Mouse (Mus musculus): Measurements from ENCODE around the gene Top2a. TPM values are rescaled to one million over a fixed set of nuclear protein-coding genes. Genes with fewer than 3 reads are reported as not detected.

The Top2a gene
- polyA plus RNA-seq, 1 experiment from 2014 or later, result 184 TPM

- ATAC-seq (ENCODE audit: insufficient read depth), result peak; percentile 29
- H3K27ac ChIP-seq (replicated peaks), result peak overlapping the region; percentile 15; the same call in 1 of the 2 replicates
- H3K36me3 ChIP-seq (replicated peaks), result no peaks in the 10 kb centered on the region
- no peak overlapping the region for H3K9ac ChIP-seq
- no peaks in the 10 kb centered on the region for H3K9me3 ChIP-seq (replicated peaks)
- peaks cover 93% of the 10 kb centered on the region for H3K4me1 ChIP-seq (replicated peaks)
- WGBS (ENCODE audit: insufficient replicate concordance), result 7% methylated on average over 18 of the region's 18 CpGs
- H3K4me3 ChIP-seq (replicated peaks), result no peak overlapping the region
- no peaks in the 10 kb centered on the region for H3K27me3 ChIP-seq
- H3K4me2 ChIP-seq, result peak overlapping the region; percentile 21; the same call in 1 of the 2 replicates
These were observed 75.9 kb downstream of the Top2a start for GRCm38 (mm10) chr11:98947969-98948569.

GRCm38 (mm10) chr11:98945605-98945977 lies 78.4 kb downstream of the Top2a start:
- no peak for ATAC-seq (ENCODE audit: insufficient read depth)
- Histone ChIP-seq H3K4me2 (no peak overlapping the region), H3K36me3 (replicated peaks) (no peaks in the 10 kb centered on the region), H3K9me3 (replicated peaks) (no peaks in the 10 kb centered on the region), H3K27me3 (peaks cover 5% of the 10 kb centered on the region), H3K4me1 (replicated peaks) (peaks cover 95% of the 10 kb centered on the region), H3K4me3 (replicated peaks) (no peak overlapping the region), H3K9ac (no peak overlapping the region), H3K27ac (replicated peaks) (peak overlapping the region; percentile 65)
- WGBS (ENCODE audit: insufficient replicate concordance), result 66% methylated on average over 3 of the region's 3 CpGs

- peaks cover 10% of the 10 kb centered on the region for H3K27me3 ChIP-seq
- ATAC-seq (ENCODE audit: insufficient read depth), result no peak
- H3K27ac ChIP-seq (replicated peaks), result peak overlapping the region; percentile 65
- peaks cover 96% of the 10 kb centered on the region for H3K4me1 ChIP-seq (replicated peaks)
- H3K9me3 ChIP-seq (replicated peaks), result no peaks in the 10 kb centered on the region
- H3K9ac ChIP-seq, result no peak overlapping the region
- 49% methylated on average over 11 of the region's 11 CpGs for WGBS (ENCODE audit: insufficient replicate concordance)
- no peaks in the 10 kb centered on the region for H3K36me3 ChIP-seq (replicated peaks)
- peak overlapping the region; percentile 68 for H3K4me2 ChIP-seq
- H3K4me3 ChIP-seq (replicated peaks), result no peak overlapping the region
These were observed 78.9 kb downstream of the Top2a start for GRCm38 (mm10) chr11:98944897-98945604.

GRCm38 (mm10) chr11:98943741-98944461 lies 80.1 kb downstream of the Top2a start:
- Histone ChIP-seq H3K27ac (replicated peaks) (peak overlapping the region; percentile 65), H3K4me3 (replicated peaks) (0 out of 2 replicates have a peak overlapping the region, but pooled peaks have one; percentile 2), H3K4me2 (peak overlapping the region; percentile 68), H3K9ac (no peak overlapping the region), H3K27me3 (peaks cover 22% of the 10 kb centered on the region), H3K36me3 (replicated peaks) (no peaks in the 10 kb centered on the region), H3K9me3 (replicated peaks) (no peaks in the 10 kb centered on the region), H3K4me1 (replicated peaks) (peaks cover 94% of the 10 kb centered on the region)
- 29% methylated on average over 14 of the region's 14 CpGs for WGBS (ENCODE audit: insufficient replicate concordance)
- no peak for ATAC-seq (ENCODE audit: insufficient read depth)

Other genes with a start within 250 kb of the Top2a start
- gene Nr1d1, start 248.9 kb downstream of the Top2a start, polyA plus RNA-seq (2015; fragmentation: Nextera tagmentation; extraction: Ambion mirVana), result 0.63 and 0.85 TPM in 2 replicates
- 5.2 and 5.8 TPM in 2 replicates for gene Msl1, start 228.7 kb downstream of the Top2a start, polyA plus RNA-seq (2015; fragmentation: Nextera tagmentation; extraction: Ambion mirVana)
- gene Casc3, start 219.3 kb downstream of the Top2a start, polyA plus RNA-seq (2015; fragmentation: Nextera tagmentation; extraction: Ambion mirVana), result 14.4 and 16.2 TPM in 2 replicates
- gene Rapgefl1, start 187.4 kb downstream of the Top2a start, polyA plus RNA-seq (2015; fragmentation: Nextera tagmentation; extraction: Ambion mirVana), result 0.24 and 0.28 TPM in 2 replicates
- 1.2 and 1.3 TPM in 2 replicates for gene Wipf2, start 160.6 kb downstream of the Top2a start, polyA plus RNA-seq (2015; fragmentation: Nextera tagmentation; extraction: Ambion mirVana)
- 54.6 and 58.0 TPM in 2 replicates for gene Cdc6, start 116.4 kb downstream of the Top2a start, polyA plus RNA-seq (2015; fragmentation: Nextera tagmentation; extraction: Ambion mirVana)
- 4.4 and 4.5 TPM in 2 replicates for gene Rara, start 96.4 kb downstream of the Top2a start, polyA plus RNA-seq (2015; fragmentation: Nextera tagmentation; extraction: Ambion mirVana)
- gene Gjd3, start 41.2 kb downstream of the Top2a start, polyA plus RNA-seq (2015; fragmentation: Nextera tagmentation; extraction: Ambion mirVana), result not detected in 2 replicates
- gene Igfbp4, start 17.1 kb upstream of the Top2a start, polyA plus RNA-seq (2015; fragmentation: Nextera tagmentation; extraction: Ambion mirVana), result 249 and 305 TPM in 2 replicates
- gene Tns4, start 65.1 kb upstream of the Top2a start, polyA plus RNA-seq (2015; fragmentation: Nextera tagmentation; extraction: Ambion mirVana), result 0.29 and 0.46 TPM in 2 replicates
- gene Ccr7, start 130.9 kb upstream of the Top2a start, polyA plus RNA-seq (2015; fragmentation: Nextera tagmentation; extraction: Ambion mirVana), result 0.15 and 0.31 TPM in 2 replicates
- gene Smarce1, start 206.8 kb upstream of the Top2a start, polyA plus RNA-seq (2015; fragmentation: Nextera tagmentation; extraction: Ambion mirVana), result 62.2 and 66.5 TPM in 2 replicates
- 0.06 and 0.07 TPM in 2 replicates for gene Krt222, start 219.9 kb upstream of the Top2a start, polyA plus RNA-seq (2015; fragmentation: Nextera tagmentation; extraction: Ambion mirVana)

All from liver, embryonic 15.5 days (tissue).